Mouse (Mus musculus) spleen, postnatal 10 days (tissue): ENCODE results near the gene Olfr1489.
"Not testable (repeated sequence)": the region's sequence is repeated elsewhere in the genome, so short reads cannot be mapped to it uniquely, and the experiment has no call there.

Experiments
- DNase-seq, 2 experiments: peaks; one replicate each; pipeline ENCODE4 v3.0.0; 2021 to 2022; ENCODE audit warnings: low spot score in 2 of 2

The Olfr1489 gene

GRCm38 (mm10) chr19:13631321-13631720 is at the start of gene Olfr1489:
Gene Olfr1489, plus strand, starts transcription at chr19:13631621.
- DNase-seq = no peak

DNA sequence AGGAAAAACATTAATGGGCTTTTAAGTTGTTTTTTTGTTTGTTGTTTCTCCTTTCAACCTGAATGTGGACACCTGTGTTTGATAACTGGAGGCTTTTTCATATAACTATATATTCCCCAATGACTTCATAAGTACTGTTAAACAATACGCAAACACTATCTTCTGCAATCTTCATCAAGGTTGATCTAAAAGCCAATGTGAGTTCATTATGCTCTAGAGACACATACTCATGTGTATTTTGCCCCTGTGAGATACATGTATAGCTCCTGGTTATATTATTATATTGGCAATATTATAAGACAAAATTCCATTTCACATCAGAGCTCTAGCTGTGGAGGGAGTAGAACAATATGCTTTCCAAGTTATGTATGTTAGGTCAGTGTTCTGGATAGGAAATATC is 48.2 kb upstream of the Olfr1489 start, which contains the start of gene Olfr1484:
Gene Olfr1484 (plus strand): TSS at position 301 of the 400 bp plus-strand sequence.
- DNase-seq = no peak

GRCm38 (mm10) chr19:13617075-13617474 is 14.3 kb upstream of the Olfr1489 start, which contains the start of gene Olfr1487:
Gene Olfr1487, plus strand, starts transcription at chr19:13617375.
- DNase-seq = not testable (repeated sequence)

DNA sequence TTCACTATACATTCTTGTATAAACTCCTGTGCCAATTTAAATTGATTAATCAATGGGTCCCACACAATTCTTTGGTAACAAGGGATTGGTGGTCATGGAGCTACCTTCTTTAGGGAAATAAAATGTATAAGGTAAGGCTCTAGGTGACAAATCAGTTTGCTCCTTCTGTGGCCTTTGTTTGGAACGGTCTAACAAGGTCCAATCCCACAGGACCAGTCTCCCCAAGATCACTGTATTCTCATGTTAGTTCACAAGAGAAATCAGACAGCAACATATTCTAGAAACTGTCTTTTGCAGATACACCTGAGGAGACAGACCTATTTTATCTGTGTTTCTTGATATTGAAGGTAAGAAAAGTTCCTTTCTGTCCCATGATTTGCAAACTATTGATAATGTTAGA is 19.4 kb downstream of the Olfr1489 start, which contains the start of gene Olfr1490:
Gene Olfr1490 (plus strand): TSS at position 301 of the 400 bp plus-strand sequence.
- DNase-seq = no peak
